Mouse (Mus musculus) embryonic fibroblast, embryonic 13.5 days (primary cell): ENCODE measurements around the gene Adrb1. TPM values are rescaled to one million over a fixed set of nuclear protein-coding genes. Genes with fewer than 3 reads are reported as not detected.

Experiments used
- H3K27ac ChIP-seq: 2 replicates; pipeline ENCODE4 v1.5.1; 2012; ENCODE audit warnings: low read length, control low read depth, inconsistent platforms; ENCODE audit not compliant: insufficient read depth
- H3K4me1 ChIP-seq: 2 replicates; pipeline ENCODE4 v1.6.1; 2011; ENCODE audit warnings: low read length; ENCODE audit not compliant: control insufficient read depth, insufficient read depth
- H3K4me3 ChIP-seq: 2 replicates; pipeline ENCODE4 v1.5.1; 2011; ENCODE audit warnings: mild to moderate bottlenecking, control low read depth, low read length; ENCODE audit not compliant: insufficient read depth
- CTCF ChIP-seq: IDR thresholded peaks from 2 replicates; pipeline ENCODE4 v1.5.1; 2011; ENCODE audit warnings: mild to moderate bottlenecking, control low read depth, low read length, moderate library complexity, borderline replicate concordance; ENCODE audit not compliant: insufficient read depth
- POLR2A ChIP-seq: IDR thresholded peaks from 2 replicates; pipeline ENCODE4 v1.6.1; 2011; ENCODE audit warnings: low read depth, mild to moderate bottlenecking, control low read depth, low read length, moderate library complexity
- polyA plus RNA-seq: library from polyadenylated mRNA; stranded (reverse); fragments of >200 nt; gene quantifications from 2 replicates; pipeline ENCODE4 v1.2.4, GENCODE M21; 2011; ENCODE audit warnings: low read depth; ENCODE audit not compliant: missing spikeins, insufficient read length

Gene Adrb1
- polyA plus RNA-seq, 1 experiment, result 1.3 TPM

- peaks cover 10% of the 10 kb centered on the region for H3K4me1 ChIP-seq
- TF ChIP-seq POLR2A (no peak), CTCF (no peak)
- no peak overlapping the region for H3K27ac ChIP-seq
- no peak overlapping the region for H3K4me3 ChIP-seq
Measured at GRCm38 (mm10) chr19:56685515-56685914, 36.5 kb upstream of the Adrb1 start.

GRCm38 (mm10) chr19:56686218-56686617, 35.8 kb upstream of the Adrb1 start:
- TF ChIP-seq POLR2A, result no peak
- H3K4me1 ChIP-seq, result peaks cover 10% of the 10 kb centered on the region
- no peak overlapping the region for H3K4me3 ChIP-seq
- H3K27ac ChIP-seq, result no peak overlapping the region

GRCm38 (mm10) chr19:56687026-56687635, 34.9 kb upstream of the Adrb1 start:
- H3K27ac ChIP-seq, result no peak overlapping the region
- TF ChIP-seq POLR2A, result no peak
- no peak for TF ChIP-seq CTCF
- peaks cover 10% of the 10 kb centered on the region for H3K4me1 ChIP-seq
- no peak overlapping the region for H3K4me3 ChIP-seq

DNA sequence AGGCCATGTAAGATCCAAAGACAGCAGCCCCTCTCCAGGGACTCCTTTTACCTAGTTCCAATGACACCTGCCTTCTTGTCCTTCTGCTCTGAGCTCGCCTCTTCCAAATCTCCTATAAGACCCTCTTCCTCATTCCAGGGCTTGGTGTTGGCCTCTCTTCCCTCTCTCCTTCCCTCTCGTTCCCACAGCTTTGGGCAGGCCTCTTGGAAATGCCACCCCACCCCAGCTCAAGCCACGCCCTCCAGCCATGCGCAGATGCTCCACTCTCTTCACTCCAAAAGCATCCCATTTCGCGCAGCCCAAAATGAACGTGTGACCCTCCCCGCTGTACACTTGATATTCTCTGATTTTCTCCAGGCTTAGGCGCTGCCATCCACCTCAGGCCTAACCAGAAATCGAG, 34.3 kb upstream of the Adrb1 start:
- TF ChIP-seq POLR2A, result no peak
- no peak for TF ChIP-seq CTCF
- Histone ChIP-seq H3K4me3 (no peak overlapping the region), H3K27ac (no peak overlapping the region)

GRCm38 (mm10) chr19:56688661-56689335, 33.2 kb upstream of the Adrb1 start:
- Histone ChIP-seq H3K4me3 (no peak overlapping the region), H3K4me1 (peaks cover 10% of the 10 kb centered on the region), H3K27ac (peak overlapping the region; percentile 38; the same call in 1 of the 2 replicates)
- TF ChIP-seq POLR2A, result no peak
- no peak for TF ChIP-seq CTCF

More for the DNA sequence above, 34.3 kb upstream of the Adrb1 start:
- H3K4me1 ChIP-seq, result peaks cover 10% of the 10 kb centered on the region

GRCm38 (mm10) chr19:56689493-56689892, 32.5 kb upstream of the Adrb1 start:
- Histone ChIP-seq H3K27ac (no peak overlapping the region), H3K4me3 (no peak overlapping the region), H3K4me1 (peaks cover 10% of the 10 kb centered on the region)
- TF ChIP-seq CTCF (no peak), POLR2A (no peak)

DNA sequence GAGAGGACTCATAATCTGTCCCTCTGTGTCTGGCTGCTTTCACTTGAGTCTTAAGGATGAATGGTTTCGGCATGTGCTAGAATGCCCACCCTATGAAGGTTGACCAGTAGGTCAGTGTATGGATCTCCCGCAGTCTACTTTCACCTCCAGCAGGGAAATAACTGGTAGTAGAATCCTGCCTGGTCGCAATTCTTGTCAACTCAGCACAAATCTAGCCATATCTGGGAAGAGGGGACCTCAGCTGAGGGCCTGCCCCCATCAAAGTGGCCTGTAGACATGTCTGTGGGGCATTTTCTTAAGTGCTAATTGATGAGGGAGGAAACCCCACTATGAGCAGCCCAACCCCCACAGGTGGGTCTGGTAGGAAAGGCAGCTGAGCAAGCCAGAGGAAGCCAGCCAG, 30.9 kb upstream of the Adrb1 start:
- Histone ChIP-seq H3K4me1 (peaks cover 10% of the 10 kb centered on the region), H3K4me3 (no peak overlapping the region), H3K27ac (no peak overlapping the region)
- TF ChIP-seq POLR2A (no peak), CTCF (no peak)

- no peak overlapping the region for H3K27ac ChIP-seq
- TF ChIP-seq CTCF (no peak), POLR2A (no peak)
- no peak overlapping the region for H3K4me3 ChIP-seq
- peaks cover 10% of the 10 kb centered on the region for H3K4me1 ChIP-seq
Measured at GRCm38 (mm10) chr19:56692451-56692850, 29.5 kb upstream of the Adrb1 start.

DNA sequence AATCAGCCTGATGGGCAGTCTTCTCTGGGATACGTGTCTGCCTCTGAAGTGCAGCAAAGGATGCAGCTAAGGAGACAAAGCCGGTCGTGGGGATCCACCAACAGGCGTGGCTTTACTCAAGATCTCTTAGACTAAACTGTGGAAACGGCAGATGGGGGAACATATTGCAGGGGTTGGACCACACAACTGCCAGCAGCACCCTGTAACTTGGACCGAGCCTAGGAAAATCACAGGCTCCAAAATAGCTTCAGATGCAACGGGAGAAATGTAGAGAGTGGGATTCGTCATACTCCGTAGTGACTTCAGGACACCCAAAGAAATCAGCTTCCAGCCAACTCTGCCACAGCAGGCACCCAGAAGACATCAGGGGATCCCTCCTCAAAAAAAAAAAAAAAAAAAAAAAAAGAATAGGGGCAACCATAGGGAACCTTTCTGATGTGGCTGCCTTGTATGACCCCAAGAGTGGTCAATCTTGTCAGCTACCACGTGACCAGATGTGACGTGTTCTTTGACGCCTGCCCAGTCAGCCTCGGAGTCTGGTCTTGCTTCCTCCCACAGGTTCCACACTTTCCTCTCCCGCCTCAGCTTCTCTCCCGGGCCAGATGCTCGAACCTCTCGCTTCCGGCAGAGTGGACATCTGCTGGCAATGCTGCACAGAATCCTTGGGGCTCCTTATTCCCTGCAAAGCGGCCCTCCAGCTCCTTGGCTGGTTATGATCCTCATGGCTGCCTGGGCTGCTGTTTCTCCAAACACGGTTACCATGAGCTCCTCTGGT, 24.4 kb upstream of the Adrb1 start:
- no peak for TF ChIP-seq CTCF
- no peak for TF ChIP-seq POLR2A
- H3K27ac ChIP-seq, result no peak overlapping the region
- no peak overlapping the region for H3K4me3 ChIP-seq
- H3K4me1 ChIP-seq, result peaks cover 5% of the 10 kb centered on the region

GRCm38 (mm10) chr19:56700848-56701247, 21.2 kb upstream of the Adrb1 start:
- H3K4me1 ChIP-seq, result peaks cover 13% of the 10 kb centered on the region
- no peak overlapping the region for H3K4me3 ChIP-seq
- TF ChIP-seq CTCF (no peak), POLR2A (no peak)
- H3K27ac ChIP-seq, result no peak overlapping the region
